Mouse (Mus musculus) neural tube, embryonic 14.5 days (tissue): Measurements from ENCODE around the gene Ddx42. TPM values are rescaled to one million over a fixed set of nuclear protein-coding genes. Genes with fewer than 3 reads are reported as not detected.
"Not testable (repeated sequence)": the region's sequence is repeated elsewhere in the genome, so short reads cannot be mapped to it uniquely, and the experiment has no call there.

ENCODE experiments used
- ATAC-seq: fragments of 200-750 bp; cut with Nextera tagmentation; 2 replicates; pipeline ENCODE4 v1.8.0; 2017; ENCODE audit warnings: low read depth, mild to moderate bottlenecking, moderate TSS enrichment, moderate library complexity
- H3K27ac ChIP-seq: fragments of 300-500 bp; sonication (generic); 2 replicates; pipeline ENCODE4 v1.5.1; 2014; ENCODE audit warnings: low read depth, mild to moderate bottlenecking, control low read depth, low read length, moderate library complexity, mixed read lengths
- H3K27me3 ChIP-seq: fragments of 300-500 bp; sonication (generic); 2 replicates; pipeline ENCODE4 v1.6.1; 2014; ENCODE audit warnings: low read length; ENCODE audit not compliant: control insufficient read depth, insufficient read depth
- H3K36me3 ChIP-seq: fragments of 300-500 bp; sonication (generic); 2 replicates; pipeline ENCODE4 v1.6.1; 2014; ENCODE audit warnings: low read length, mixed read lengths; ENCODE audit not compliant: control insufficient read depth, insufficient read depth
- H3K4me1 ChIP-seq: fragments of 300-500 bp; sonication (generic); 2 replicates; pipeline ENCODE4 v1.6.1; 2014; ENCODE audit warnings: low read length; ENCODE audit not compliant: control insufficient read depth, insufficient read depth
- H3K4me2 ChIP-seq: fragments of 300-500 bp; sonication (generic); 2 replicates; pipeline ENCODE4 v1.6.1; 2014; ENCODE audit warnings: mild to moderate bottlenecking, low read depth, low read length, control low read depth
- H3K4me3 ChIP-seq: fragments of 300-500 bp; sonication (generic); 2 replicates; pipeline ENCODE4 v1.5.1; 2014; ENCODE audit warnings: low read depth, low read length, control low read depth, mixed read lengths
- H3K9ac ChIP-seq: fragments of 300-500 bp; sonication (generic); replicated peaks from 2 replicates; pipeline ENCODE4 v1.6.1; 2014; ENCODE audit warnings: low read depth, mild to moderate bottlenecking, control low read depth, low read length, mixed read lengths
- H3K9me3 ChIP-seq: fragments of 300-500 bp; sonication (generic); 2 replicates; pipeline ENCODE4 v1.6.1; 2016; ENCODE audit warnings: low read length; ENCODE audit not compliant: control insufficient read depth
- WGBS: fragments of 180-500 bp; shearing (Covaris S2); extraction: QIAGEN DNeasy Blood & Tissue Kit; methylation state at CpG from one replicate; pipeline ENCODE4 v1.1.7; 2014; 5-methylcytosine and 5-hydroxymethylcytosine counted together
- polyA plus RNA-seq: library from polyadenylated mRNA; unstranded; fragments of >200 nt; fragmentation: Nextera tagmentation; extraction: Ambion mirVana; gene quantifications from 2 replicates; pipeline ENCODE4 v1.2.1, GENCODE M21; 2014

Gene Ddx42
- polyA plus RNA-seq, 1 experiment from 2014 or later, result 73.2 TPM

DNA sequence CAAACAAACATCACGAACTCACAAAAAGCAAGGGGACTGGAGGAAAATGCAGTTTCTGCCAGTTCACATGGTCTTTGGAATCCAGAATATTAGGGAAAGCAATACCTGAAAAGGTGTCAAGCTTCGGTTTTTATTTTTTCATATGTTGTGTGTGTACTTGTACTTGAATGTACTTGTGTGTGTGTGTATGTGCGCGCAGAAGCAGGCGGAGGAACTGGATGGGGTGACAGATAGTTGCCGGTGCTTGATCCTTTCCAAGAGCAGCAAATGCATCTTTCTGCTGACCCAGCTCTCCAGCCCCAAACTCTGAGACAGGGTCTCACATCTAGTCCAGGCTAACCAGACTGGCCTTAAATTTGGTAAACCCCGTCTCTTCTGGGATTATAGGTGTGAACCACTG is 21.8 kb upstream of the Ddx42 start:
- ATAC-seq, result no peak
- 96% methylated on average over 7 of the region's 7 CpGs for WGBS
- no peak overlapping the region for H3K27ac ChIP-seq
- H3K4me2 ChIP-seq, result no peak overlapping the region
- H3K4me1 ChIP-seq, result peaks cover 2% of the 10 kb centered on the region; the same call in 1 of the 2 replicates
- H3K36me3 ChIP-seq, result peaks cover 14% of the 10 kb centered on the region; the same call in 1 of the 2 replicates
- no peaks in the 10 kb centered on the region for H3K9me3 ChIP-seq
- H3K27me3 ChIP-seq, result no peaks in the 10 kb centered on the region
- no peak overlapping the region for H3K4me3 ChIP-seq
- H3K9ac ChIP-seq, result no peak overlapping the region

DNA sequence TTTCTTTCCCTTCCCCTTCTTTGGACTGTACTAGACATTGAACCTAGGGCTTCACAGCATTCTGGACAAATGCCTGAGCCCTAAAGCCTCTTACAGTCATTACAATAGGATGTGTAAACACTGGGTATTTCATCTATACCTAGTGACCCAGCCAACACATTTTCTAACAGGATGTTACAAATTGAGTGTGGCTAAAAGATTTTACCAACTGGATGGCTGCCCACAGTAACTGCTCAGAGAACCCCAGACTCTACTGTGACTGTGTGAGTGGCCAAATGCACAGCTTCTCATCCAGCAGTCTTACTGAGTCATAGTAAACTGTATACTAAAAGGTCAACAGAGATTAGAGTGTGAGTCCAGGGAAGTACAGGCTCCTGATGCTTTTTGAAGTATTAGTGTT is 21.4 kb upstream of the Ddx42 start:
- H3K4me2 ChIP-seq, result no peak overlapping the region
- H3K4me1 ChIP-seq, result peaks cover 2% of the 10 kb centered on the region; the same call in 1 of the 2 replicates
- H3K36me3 ChIP-seq, result peaks cover 16% of the 10 kb centered on the region; the same call in 1 of the 2 replicates
- H3K27ac ChIP-seq, result no peak overlapping the region
- H3K9me3 ChIP-seq, result no peaks in the 10 kb centered on the region
- H3K9ac ChIP-seq, result no peak overlapping the region
- no peaks in the 10 kb centered on the region for H3K27me3 ChIP-seq
- no peak overlapping the region for H3K4me3 ChIP-seq
- ATAC-seq, result no peak

DNA sequence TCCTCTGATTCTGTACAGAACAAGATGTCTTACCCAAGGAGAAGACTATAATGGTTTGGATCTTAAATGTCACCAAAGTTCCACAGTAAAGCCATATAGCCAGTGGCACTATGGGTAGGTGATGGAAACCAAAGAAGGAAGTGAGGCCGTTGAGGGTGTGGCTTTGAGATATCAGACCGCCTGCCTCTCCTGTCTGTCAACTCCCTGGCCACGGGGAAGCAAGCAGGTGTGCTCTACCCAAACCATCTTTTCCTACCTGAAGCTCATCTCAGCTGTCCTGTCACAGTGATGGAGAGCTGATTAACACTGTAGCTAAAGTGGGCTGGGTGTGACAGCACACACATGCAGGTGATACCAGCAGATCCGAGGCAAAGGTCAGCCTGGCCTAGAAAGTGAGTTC is 18.4 kb upstream of the Ddx42 start:
- Histone ChIP-seq H3K4me1 (no peaks in the 10 kb centered on the region), H3K9me3 (no peaks in the 10 kb centered on the region), H3K4me3 (no peak overlapping the region), H3K27me3 (no peaks in the 10 kb centered on the region), H3K36me3 (peaks cover 41% of the 10 kb centered on the region), H3K27ac (no peak overlapping the region), H3K9ac (no peak overlapping the region), H3K4me2 (no peak overlapping the region)
- 90% methylated on average over 4 of the region's 4 CpGs for WGBS
- ATAC-seq, result no peak

DNA sequence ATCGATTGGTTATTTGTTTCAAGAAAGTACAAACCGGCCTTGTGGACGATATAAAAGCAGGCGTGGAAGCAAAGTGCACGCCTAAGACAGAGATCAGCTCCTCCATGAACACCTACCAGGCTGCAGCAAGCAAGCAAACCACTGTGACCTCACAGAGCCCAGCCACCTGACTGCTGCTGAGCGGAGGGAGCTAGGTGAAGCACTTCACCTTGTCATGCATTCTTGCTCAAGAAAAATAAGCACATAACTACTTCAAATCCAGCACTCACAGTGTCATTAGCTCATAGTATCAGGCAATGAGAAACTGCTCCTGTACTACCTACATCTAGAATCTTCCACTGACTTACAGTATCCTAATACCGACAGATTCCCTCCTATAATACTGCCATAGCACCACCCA is 16.7 kb upstream of the Ddx42 start:
- H3K9ac ChIP-seq, ATAC-seq: not testable (repeated sequence)
- WGBS, result 94% methylated on average over 7 of the region's 7 CpGs

DNA sequence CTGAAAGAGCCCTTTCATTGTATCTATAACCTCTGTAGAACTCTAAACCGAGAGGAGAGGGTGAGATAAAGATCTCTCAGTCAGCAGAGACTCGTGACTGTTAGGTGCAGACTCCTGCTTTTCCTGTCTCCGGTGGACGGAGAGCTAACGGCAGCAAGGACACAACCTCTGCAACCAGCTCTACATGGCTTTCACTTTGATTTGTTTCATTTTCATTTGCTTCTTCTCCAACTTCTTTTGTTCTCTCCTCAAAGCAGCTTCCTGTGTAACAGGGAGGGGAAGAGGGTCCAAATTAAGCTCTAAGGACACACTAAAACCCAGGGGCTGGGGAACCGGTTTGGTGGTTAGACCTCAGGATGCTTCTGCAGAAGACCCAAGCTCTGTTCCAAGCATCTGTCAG is 16.0 kb upstream of the Ddx42 start:
- 85% methylated on average over 6 of the region's 6 CpGs for WGBS

More for the DNA sequence above, 16.7 kb upstream of the Ddx42 start:
- not testable (repeated sequence) for H3K4me2 ChIP-seq, H3K4me3 ChIP-seq, H3K9me3 ChIP-seq, H3K27me3 ChIP-seq, H3K27ac ChIP-seq, H3K4me1 ChIP-seq
- H3K36me3 ChIP-seq, result peaks cover 56% of the 10 kb centered on the region

DNA sequence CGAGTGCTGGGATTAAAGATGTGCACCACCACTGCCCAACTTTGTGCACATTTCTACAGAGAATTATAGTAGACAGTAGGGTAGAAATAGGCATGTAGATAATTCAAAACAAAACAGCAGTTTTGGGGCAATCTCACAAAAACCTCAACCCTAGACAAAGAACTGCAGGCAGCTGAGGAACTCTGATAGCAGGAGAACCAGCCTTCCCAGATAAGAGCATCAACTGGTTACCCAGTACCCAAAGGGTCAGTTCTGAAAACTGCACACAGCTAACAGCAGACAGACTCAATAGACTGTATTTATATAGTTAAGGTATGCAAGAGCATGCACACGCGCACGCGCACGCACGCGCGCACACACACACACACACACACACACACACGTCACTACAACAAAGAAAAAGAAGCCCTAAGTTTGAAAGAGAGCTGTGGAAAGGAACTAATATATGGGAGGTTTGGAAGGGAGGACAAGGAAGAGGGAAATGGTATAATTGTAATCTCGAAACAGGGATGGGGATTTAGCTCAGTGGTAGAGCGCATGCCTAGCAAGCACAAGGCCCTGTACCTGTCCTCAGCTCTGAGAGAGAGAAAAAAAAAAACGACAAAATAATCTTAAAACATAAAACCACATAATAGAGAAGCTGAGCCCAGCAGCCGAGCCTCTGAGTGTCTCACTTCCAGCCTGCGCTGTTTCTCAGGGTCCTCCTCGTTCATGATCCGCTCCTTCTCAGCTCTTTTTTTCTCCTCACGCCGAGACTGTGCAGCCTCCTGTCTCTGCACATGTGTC is 15.2 kb upstream of the Ddx42 start:
- no peaks in the 10 kb centered on the region for H3K4me1 ChIP-seq
- no peaks in the 10 kb centered on the region for H3K9me3 ChIP-seq
- no peak overlapping the region for H3K4me3 ChIP-seq
- WGBS, result 96% methylated on average over 19 of the region's 19 CpGs
- ATAC-seq, result no peak
- no peak overlapping the region for H3K4me2 ChIP-seq
- no peak overlapping the region for H3K27ac ChIP-seq
- no peaks in the 10 kb centered on the region for H3K27me3 ChIP-seq
- no peak overlapping the region for H3K9ac ChIP-seq
- peaks cover 66% of the 10 kb centered on the region for H3K36me3 ChIP-seq

More for the DNA sequence above, 16.0 kb upstream of the Ddx42 start:
- Histone ChIP-seq H3K9me3 (no peaks in the 10 kb centered on the region), H3K4me1 (no peaks in the 10 kb centered on the region), H3K4me2 (no peak overlapping the region), H3K4me3 (no peak overlapping the region), H3K9ac (no peak overlapping the region), H3K27ac (no peak overlapping the region), H3K27me3 (no peaks in the 10 kb centered on the region), H3K36me3 (peaks cover 64% of the 10 kb centered on the region)
- ATAC-seq, result no peak

DNA sequence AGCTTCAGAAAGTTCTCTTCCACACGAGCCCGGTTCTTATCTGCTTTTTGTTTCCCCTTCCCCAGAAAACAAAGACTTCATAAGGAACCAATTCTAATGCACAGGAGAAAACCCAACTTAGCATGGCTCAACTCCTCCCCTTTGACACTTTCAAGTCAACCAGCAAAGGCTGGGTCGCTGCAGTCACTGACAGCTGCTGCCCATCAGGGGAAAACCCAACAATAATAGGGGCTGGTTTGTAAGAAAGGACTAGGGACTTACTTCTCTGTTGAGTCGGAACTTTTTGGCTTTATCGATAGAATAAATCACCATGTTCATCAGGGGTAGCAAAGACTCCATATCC is 14.6 kb upstream of the Ddx42 start, which contains the start of gene Strada:
Gene Strada, minus strand, starts transcription at position 46 of the 343 bp plus-strand sequence.
- no peaks in the 10 kb centered on the region for H3K9me3 ChIP-seq
- 92% methylated on average over 5 of the region's 5 CpGs for WGBS

DNA sequence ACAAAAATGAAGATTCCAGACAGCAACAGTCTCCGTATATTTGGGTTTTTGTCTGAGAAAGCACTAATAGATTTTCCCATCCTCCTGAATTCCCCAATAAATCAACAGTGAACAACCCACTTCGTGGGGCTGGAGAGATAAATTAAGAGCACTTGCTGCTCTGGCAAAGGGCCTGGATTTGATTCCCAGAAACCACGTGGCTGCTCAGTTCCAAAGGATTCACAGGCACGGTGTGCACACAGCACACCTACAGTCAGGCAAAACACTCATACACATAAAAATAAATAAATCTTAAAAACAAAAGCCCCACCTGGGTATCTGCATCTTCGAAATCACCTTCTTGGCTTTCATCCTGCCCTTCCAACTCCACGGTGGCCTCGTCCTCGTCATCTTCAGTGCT is 4.0 kb upstream of the Ddx42 start:
- no peak overlapping the region for H3K27ac ChIP-seq
- H3K9me3 ChIP-seq, result no peaks in the 10 kb centered on the region
- no peak overlapping the region for H3K4me2 ChIP-seq
- H3K36me3 ChIP-seq, result peaks cover 37% of the 10 kb centered on the region
- no peak overlapping the region for H3K4me3 ChIP-seq
- peaks cover 12% of the 10 kb centered on the region for H3K4me1 ChIP-seq
- no peak overlapping the region for H3K9ac ChIP-seq
- no peaks in the 10 kb centered on the region for H3K27me3 ChIP-seq
- 88% methylated on average over 8 of the region's 8 CpGs for WGBS
- no peak for ATAC-seq

More for the DNA sequence above, 14.6 kb upstream of the Ddx42 start, which contains the start of gene Strada:
- ATAC-seq, result no peak
- Histone ChIP-seq H3K9ac (no peak within 1 kb of the TSS), H3K4me1 (no peaks in the 10 kb centered on the region), H3K4me2 (no peak within 1 kb of the TSS), H3K4me3 (no peak within 1 kb of the TSS), H3K36me3 (peaks cover 70% of the 10 kb centered on the region), H3K27me3 (no peaks in the 10 kb centered on the region), H3K27ac (no peak within 1 kb of the TSS)

DNA sequence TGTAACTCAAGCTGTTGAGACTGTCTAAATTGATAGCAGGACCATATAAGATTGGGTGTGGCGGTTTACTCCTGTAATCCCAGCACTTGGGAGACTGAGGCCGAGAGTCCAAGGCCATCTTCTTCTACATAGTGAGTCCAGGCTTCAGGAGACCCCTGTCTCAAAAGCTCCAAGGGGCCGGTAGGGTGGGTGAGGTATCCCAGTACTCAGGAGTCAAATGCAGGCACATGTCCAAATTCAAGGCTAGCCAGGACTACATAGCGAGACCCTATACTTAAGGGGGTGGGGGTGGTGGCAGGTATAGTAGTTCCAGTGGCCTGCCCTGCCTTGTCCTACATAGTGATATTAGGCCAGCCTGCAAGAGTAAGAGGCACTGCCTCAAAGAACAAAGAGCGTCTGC is 1.9 kb upstream of the Ddx42 start:
- H3K4me2 ChIP-seq, result no peak overlapping the region; the same call in 1 of the 2 replicates
- H3K36me3 ChIP-seq, result peaks cover 16% of the 10 kb centered on the region
- no peak overlapping the region for H3K4me3 ChIP-seq
- ATAC-seq, result no peak
- no peak overlapping the region for H3K27ac ChIP-seq
- no peak overlapping the region for H3K9ac ChIP-seq
- WGBS, result 93% methylated on average over 5 of the region's 5 CpGs
- H3K27me3 ChIP-seq, result no peaks in the 10 kb centered on the region
- peaks cover 21% of the 10 kb centered on the region for H3K4me1 ChIP-seq
- H3K9me3 ChIP-seq, result no peaks in the 10 kb centered on the region
